Mouse (Mus musculus) midbrain, postnatal 0 days (tissue): ENCODE data around the gene Ufsp1. TPM values are rescaled to one million over a fixed set of nuclear protein-coding genes. Genes with fewer than 3 reads are reported as not detected.
A peak's percentile ranks its signal among the peaks of the same experiment; 100 is the strongest.

Source experiments
- ATAC-seq: fragments of 200-750 bp; cut with Nextera tagmentation; 2 replicates; pipeline ENCODE4 v1.8.0; 2017; ENCODE audit warnings: moderate number of reproducible peaks, mild to moderate bottlenecking, moderate TSS enrichment, moderate library complexity; ENCODE audit not compliant: low FRiP score
- DNase-seq: peaks from one replicate; pipeline ENCODE4 v3.0.0-alpha.2; 2015; ENCODE audit warnings: low spot score
- H3K27ac ChIP-seq: fragments of 300-500 bp; sonication (generic); 2 replicates; pipeline ENCODE4 v1.5.1; 2014; ENCODE audit warnings: low read depth, mild to moderate bottlenecking, low read length, mixed read lengths
- H3K27me3 ChIP-seq: fragments of 300-500 bp; sonication (generic); 2 replicates; pipeline ENCODE4 v1.6.1; 2014; ENCODE audit warnings: low read length, control low read depth, mixed read lengths; ENCODE audit not compliant: insufficient read depth
- H3K36me3 ChIP-seq: fragments of 300-500 bp; sonication (generic); 2 replicates; pipeline ENCODE4 v1.6.1; 2014; ENCODE audit warnings: low read length, control low read depth, mixed read lengths; ENCODE audit not compliant: insufficient read depth
- H3K4me1 ChIP-seq: fragments of 300-500 bp; sonication (generic); 2 replicates; pipeline ENCODE4 v1.6.1; 2014; ENCODE audit warnings: mild to moderate bottlenecking, control low read depth, antibody characterized with exemption, low read length, mixed read lengths; ENCODE audit not compliant: insufficient read depth
- H3K4me2 ChIP-seq: fragments of 300-500 bp; sonication (generic); 2 replicates; pipeline ENCODE4 v1.6.1; 2014; ENCODE audit warnings: low read depth, mild to moderate bottlenecking, low read length, mixed read lengths; ENCODE audit not compliant: poor library complexity, severe bottlenecking
- H3K4me3 ChIP-seq: fragments of 300-500 bp; sonication (generic); 2 replicates; pipeline ENCODE4 v1.5.1; 2014; ENCODE audit warnings: low read depth, mild to moderate bottlenecking, low read length, moderate library complexity
- H3K9ac ChIP-seq: fragments of 300-500 bp; sonication (generic); replicated peaks from 2 replicates; pipeline ENCODE4 v1.6.1; 2014; ENCODE audit warnings: mild to moderate bottlenecking, low read length, moderate library complexity, mixed read lengths; ENCODE audit not compliant: poor library complexity, severe bottlenecking
- H3K9me3 ChIP-seq: fragments of 300-500 bp; sonication (generic); 2 replicates; pipeline ENCODE4 v1.6.1; 2016; ENCODE audit warnings: low read length, control low read depth
- CTCF ChIP-seq: IDR thresholded peaks from 2 replicates; pipeline ENCODE4 v1.5.1; 2016; ENCODE audit warnings: antibody characterized with exemption, mild to moderate bottlenecking
- WGBS: fragments of 180-500 bp; shearing (Covaris S2); extraction: QIAGEN DNeasy Blood & Tissue Kit; methylation state at CpG from one replicate; pipeline ENCODE4 v1.1.7; 2014; 5-methylcytosine and 5-hydroxymethylcytosine counted together
- polyA plus RNA-seq: library from polyadenylated mRNA; unstranded; fragments of >200 nt; fragmentation: Nextera tagmentation; extraction: Ambion mirVana; gene quantifications from 2 replicates; pipeline ENCODE4 v1.2.1, GENCODE M21; 2015
- total RNA-seq: library from RNA; depleted of rRNA; stranded (reverse); fragments of >200 nt; gene quantifications from 2 replicates; pipeline ENCODE4 v1.2.3, GENCODE M21; 2014

Gene Ufsp1
- total and polyA plus RNA-seq, 2 experiments from 2014 or later: 29.3 to 35.0 TPM

GRCm38 (mm10) chr5:137291381-137291926, 3.0 kb upstream of the Ufsp1 start:
- peaks cover 9% of the 10 kb centered on the region for H3K36me3 ChIP-seq
- H3K4me2 ChIP-seq: no peak overlapping the region
- DNase-seq (no peak), ATAC-seq (no peak)
- peaks cover 9% of the 10 kb centered on the region for H3K4me1 ChIP-seq
- H3K27ac ChIP-seq: no peak overlapping the region
- 77% methylated on average over 15 of the region's 15 CpGs for WGBS
- no peak overlapping the region for H3K9ac ChIP-seq
- no peak overlapping the region for H3K4me3 ChIP-seq
- no peak for TF ChIP-seq CTCF
- peaks cover 3% of the 10 kb centered on the region; the same call in 1 of the 2 replicates for H3K27me3 ChIP-seq
- no peaks in the 10 kb centered on the region for H3K9me3 ChIP-seq

- Histone ChIP-seq H3K36me3 (peaks cover 27% of the 10 kb centered on the region), H3K27me3 (0 out of 2 replicates have a peak, but pooled peaks cover 3% of the 10 kb centered on the region), H3K4me1 (peaks cover 9% of the 10 kb centered on the region), H3K4me3 (peak overlapping the region; percentile 42), H3K9ac (peak overlapping the region; percentile 63), H3K9me3 (no peaks in the 10 kb centered on the region), H3K4me2 (peak overlapping the region; percentile 96), H3K27ac (peak overlapping the region; percentile 84)
- WGBS: 0% methylated on average over 14 of the region's 15 CpGs
- DNase-seq: peak; percentile 36
- peak; percentile 38 for TF ChIP-seq CTCF
- ATAC-seq: peak; percentile 11; the same call in 1 of the 2 replicates
These were observed 1.1 kb upstream of the Ufsp1 start for GRCm38 (mm10) chr5:137293282-137293681.

GRCm38 (mm10) chr5:137294744-137295093, 290 bp downstream of the Ufsp1 start:
- Histone ChIP-seq H3K27ac (peak overlapping the region; percentile 81), H3K4me2 (peak overlapping the region; percentile 96), H3K36me3 (peaks cover 41% of the 10 kb centered on the region), H3K4me3 (peak overlapping the region; percentile 42), H3K9ac (peak overlapping the region; percentile 84), H3K4me1 (peaks cover 9% of the 10 kb centered on the region), H3K9me3 (no peaks in the 10 kb centered on the region), H3K27me3 (0 out of 2 replicates have a peak, but pooled peaks cover 3% of the 10 kb centered on the region)
- no peak; the same call in 1 of the 2 replicates for ATAC-seq
- DNase-seq: no peak
- TF ChIP-seq CTCF: no peak
- WGBS: 7% methylated on average over 18 of the region's 18 CpGs

- peak overlapping the region; percentile 81; the same call in 1 of the 2 replicates for H3K27ac ChIP-seq
These were observed 867 bp downstream of the Ufsp1 start for GRCm38 (mm10) chr5:137295296-137295695.

GRCm38 (mm10) chr5:137295712-137296111, 1.3 kb downstream of the Ufsp1 start:
- Histone ChIP-seq H3K27me3 (no peaks in the 10 kb centered on the region), H3K27ac (no peak overlapping the region), H3K9me3 (no peaks in the 10 kb centered on the region), H3K4me2 (no peak overlapping the region), H3K4me3 (no peak overlapping the region), H3K9ac (no peak overlapping the region), H3K36me3 (peaks cover 51% of the 10 kb centered on the region), H3K4me1 (peaks cover 7% of the 10 kb centered on the region)
- TF ChIP-seq CTCF: no peak
- DNase-seq (no peak), ATAC-seq (no peak)
- WGBS: 90% methylated on average over 15 of the region's 15 CpGs

More at GRCm38 (mm10) chr5:137295296-137295695, 867 bp downstream of the Ufsp1 start:
- peak overlapping the region; percentile 96 for H3K4me2 ChIP-seq
- DNase-seq (no peak), ATAC-seq (no peak)
- WGBS: 81% methylated on average over 9 of the region's 9 CpGs
- peaks cover 9% of the 10 kb centered on the region for H3K4me1 ChIP-seq
- H3K4me3 ChIP-seq: peak overlapping the region; percentile 42; the same call in 1 of the 2 replicates
- TF ChIP-seq CTCF: no peak
- H3K9me3 ChIP-seq: no peaks in the 10 kb centered on the region
- H3K9ac ChIP-seq: peak overlapping the region; percentile 84
- H3K27me3 ChIP-seq: no peaks in the 10 kb centered on the region
- peaks cover 47% of the 10 kb centered on the region for H3K36me3 ChIP-seq

GRCm38 (mm10) chr5:137297126-137297525, 2.7 kb downstream of the Ufsp1 start:
- WGBS: 93% methylated on average over 14 of the region's 14 CpGs
- ATAC-seq (no peak), DNase-seq (no peak)
- H3K27ac ChIP-seq: no peak overlapping the region
- H3K36me3 ChIP-seq: peaks cover 65% of the 10 kb centered on the region
- no peaks in the 10 kb centered on the region for H3K9me3 ChIP-seq
- no peak for TF ChIP-seq CTCF
- H3K4me3 ChIP-seq: no peak overlapping the region
- no peaks in the 10 kb centered on the region for H3K27me3 ChIP-seq
- H3K4me2 ChIP-seq: no peak overlapping the region
- H3K4me1 ChIP-seq: peaks cover 5% of the 10 kb centered on the region
- H3K9ac ChIP-seq: no peak overlapping the region
